Mouse (Mus musculus) cerebellum, adult 11-12 months (tissue): ENCODE results near the gene Olfr1179.
"Not testable (repeated sequence)": the region's sequence is repeated elsewhere in the genome, so short reads cannot be mapped to it uniquely, and the experiment has no call there.

ENCODE experiments used
- DNase-seq: peaks from one replicate; pipeline ENCODE4 v3.0.0; 2022

Olfr1179 gene

DNA sequence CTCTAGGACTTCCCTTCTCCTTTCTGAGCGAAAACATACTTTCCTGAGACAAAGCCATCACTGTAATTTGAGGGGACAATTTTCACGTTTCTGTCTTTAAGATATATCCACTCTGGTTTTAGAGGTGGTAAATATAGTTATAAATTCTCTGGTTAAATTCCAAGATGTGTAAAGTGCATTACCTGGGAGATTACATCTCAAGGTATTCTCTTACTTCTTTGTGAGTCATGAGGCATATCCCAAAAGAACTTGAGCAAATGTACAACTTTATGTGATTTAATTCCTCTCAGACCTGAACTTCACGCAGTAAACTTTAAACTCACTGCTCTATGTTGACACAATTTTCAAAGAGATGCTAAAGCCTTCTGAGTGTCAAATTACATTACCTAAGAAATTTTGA is at the start of gene Olfr1179:
Gene Olfr1179, minus strand, starts transcription at position 101 of the 400 bp plus-strand sequence.
- DNase-seq: no peak

DNA sequence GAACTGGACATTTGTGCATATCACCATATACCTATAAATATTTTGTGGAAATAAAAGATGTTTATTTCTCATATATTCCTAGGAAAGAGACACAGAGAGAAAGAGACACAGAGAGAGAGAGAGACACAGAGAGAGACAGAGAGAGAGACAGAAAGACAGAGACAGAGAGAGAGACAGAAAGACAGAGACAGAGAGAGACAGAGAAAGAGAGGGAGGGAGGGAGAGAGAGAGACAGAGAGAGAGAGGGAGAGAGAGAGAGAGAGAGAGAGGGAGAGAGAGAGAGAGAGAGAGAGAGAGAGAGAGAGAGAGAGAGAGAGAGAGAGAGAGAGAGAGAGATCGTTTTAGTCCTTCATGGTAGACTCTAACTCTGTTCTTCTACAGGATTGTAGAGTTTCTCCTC is 48.3 kb upstream of the Olfr1179 start, which contains the start of gene Olfr1183:
Gene Olfr1183, plus strand, starts transcription at position 301 of the 400 bp plus-strand sequence.
- not testable (repeated sequence) for DNase-seq

DNA sequence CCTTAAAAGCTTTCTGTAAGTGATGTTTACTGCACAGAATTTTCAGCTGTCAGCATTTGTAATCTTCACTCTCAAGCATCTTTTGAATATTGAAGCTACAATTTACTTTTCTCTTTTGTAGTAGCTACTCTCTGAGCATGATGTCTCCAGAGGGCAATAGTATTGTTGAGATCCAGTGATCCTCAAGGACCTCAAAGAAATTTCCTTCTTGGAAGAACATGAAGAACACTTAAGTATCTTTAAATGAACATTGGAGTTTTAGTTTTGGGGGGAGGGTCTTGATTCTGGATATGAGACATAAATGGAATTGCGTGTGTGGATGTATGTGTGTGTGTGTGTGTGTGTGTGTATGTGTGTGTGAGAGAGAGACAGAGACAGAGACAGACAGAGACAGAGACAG is 42.8 kb upstream of the Olfr1179 start, which contains the start of gene Gm13757:
Gene Gm13757, minus strand, starts transcription at position 101 of the 400 bp plus-strand sequence.
- DNase-seq: no peak

DNA sequence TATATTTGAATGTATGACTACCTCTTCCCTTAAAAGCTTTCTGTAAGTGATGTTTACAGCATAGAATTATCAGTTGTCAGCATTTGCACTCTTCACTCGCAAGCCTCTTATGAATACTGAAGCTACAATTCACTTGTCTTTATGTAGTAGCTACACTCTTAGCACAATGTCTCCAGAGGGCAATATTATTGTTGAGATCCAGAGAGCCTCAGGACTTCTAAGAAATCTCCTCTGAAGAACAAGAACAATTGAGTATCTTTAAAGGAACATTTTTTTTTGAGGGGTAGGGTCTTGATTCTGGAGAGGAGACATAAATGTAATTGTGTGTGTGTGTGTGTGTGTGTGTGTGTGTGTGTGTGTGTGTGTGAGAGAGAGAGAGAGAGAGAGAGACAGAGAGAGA is 19.8 kb upstream of the Olfr1179 start, which contains the start of gene Olfr1181:
Gene Olfr1181, minus strand, starts transcription at position 101 of the 400 bp plus-strand sequence.
- no peak for DNase-seq

DNA sequence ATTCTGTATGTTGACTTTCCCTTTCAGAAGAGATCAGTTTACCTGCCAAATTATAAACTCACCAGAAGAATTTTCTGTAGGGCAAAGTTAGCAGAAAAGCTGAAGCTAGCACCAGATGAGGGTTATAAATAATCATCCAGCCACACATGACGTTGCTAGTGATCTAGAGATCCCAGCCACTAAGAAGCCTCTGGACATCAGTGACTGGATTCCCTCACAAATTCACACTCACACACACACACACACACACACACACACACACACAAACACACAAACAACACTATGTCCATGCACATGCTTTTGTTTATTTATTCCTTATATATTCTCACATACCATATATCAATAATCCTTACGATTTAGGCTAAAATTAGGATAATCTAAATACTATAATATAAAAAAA is 12.8 kb upstream of the Olfr1179 start, which contains the start of gene Olfr1180:
Gene Olfr1180, minus strand, starts transcription at position 101 of the 400 bp plus-strand sequence.
- no peak for DNase-seq

DNA sequence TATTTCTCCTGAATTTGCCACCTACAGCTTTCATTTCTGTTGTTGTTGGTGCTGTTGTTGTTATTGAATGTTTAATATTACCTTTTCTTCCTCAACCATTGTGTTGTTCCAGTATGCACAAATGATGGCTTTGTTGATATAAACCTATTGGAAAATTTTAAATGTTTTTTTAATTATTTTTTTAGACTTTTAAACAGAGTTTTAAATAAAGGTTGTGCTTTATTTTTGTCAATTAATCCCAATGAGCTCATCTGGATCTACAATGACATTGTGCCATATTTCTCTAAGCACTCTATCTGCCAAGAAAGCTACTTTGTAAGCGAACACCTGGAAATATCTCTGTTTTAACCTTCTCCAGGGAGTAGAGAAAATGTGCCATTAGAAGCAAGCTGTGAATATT is 19.5 kb downstream of the Olfr1179 start, which contains the start of gene Olfr1178:
Gene Olfr1178, plus strand, starts transcription at position 301 of the 400 bp plus-strand sequence.
- DNase-seq: no peak

DNA sequence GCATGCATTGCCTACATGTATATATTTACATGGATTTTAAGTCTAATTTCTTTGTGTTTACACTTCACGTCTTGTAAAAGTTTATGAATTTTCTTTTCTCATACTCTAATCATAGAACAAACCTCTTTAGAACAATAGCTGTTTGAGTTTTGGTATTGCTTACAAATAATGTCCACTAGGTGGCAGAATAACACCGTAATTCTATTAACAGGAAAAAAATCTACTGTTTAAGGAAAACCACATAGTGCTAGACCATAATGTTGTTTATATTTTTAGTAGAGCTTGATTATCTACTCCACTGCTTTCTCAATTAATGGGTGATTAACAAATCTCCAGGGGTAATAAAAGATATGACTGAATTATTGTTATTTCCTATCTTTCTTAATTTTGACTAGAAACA is 49.9 kb downstream of the Olfr1179 start:
- no peak for DNase-seq
